Mouse (Mus musculus): ENCODE measurements around the gene Suox. TPM values are rescaled to one million over a fixed set of nuclear protein-coding genes. Genes with fewer than 3 reads are reported as not detected.
"Not testable (repeated sequence)": the region's sequence is repeated elsewhere in the genome, so short reads cannot be mapped to it uniquely, and the experiment has no call there.

Gene Suox
- polyA plus RNA-seq, 1 experiment, result 7.2 TPM

DNA sequence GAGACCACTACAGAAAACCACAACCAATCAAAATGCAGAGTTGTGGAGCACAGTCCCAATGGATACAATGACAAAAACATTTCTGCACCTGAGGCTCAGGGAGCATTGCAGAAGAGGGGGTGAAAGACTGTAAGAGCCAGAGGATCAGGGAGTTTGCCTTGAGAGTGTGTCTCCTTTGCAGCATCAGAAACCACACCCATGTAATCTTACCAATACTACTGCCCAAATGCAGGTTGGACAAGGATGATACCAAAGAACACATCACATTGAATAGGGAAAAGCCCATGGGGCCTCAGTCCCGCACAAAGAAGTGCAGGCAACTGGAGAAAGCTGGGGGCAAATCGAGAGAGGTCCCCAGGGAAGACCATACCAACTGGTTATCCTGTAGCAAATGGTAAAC lies 44.1 kb downstream of the Suox start:
- no peak overlapping the region for H3K4me3 ChIP-seq (ENCODE audit: insufficient read depth, low read length)
- H3K4me1 ChIP-seq (ENCODE audit: control insufficient read depth, insufficient read depth, low read length), result peaks cover 10% of the 10 kb centered on the region
- H3K27ac ChIP-seq (ENCODE audit: insufficient read depth, low read depth, low read length), result no peak overlapping the region
- no peak for TF ChIP-seq POLR2A (IDR thresholded peaks at IDR 0.05; ENCODE audit: borderline replicate concordance, low read depth, low read length)
- TF ChIP-seq CTCF (IDR thresholded peaks at IDR 0.05; ENCODE audit: low read depth, low read length), result no peak

GRCm38 (mm10) chr10:128627398-128628317 lies 46.2 kb downstream of the Suox start:
- no peak overlapping the region for H3K4me3 ChIP-seq (ENCODE audit: insufficient read depth, low read length)
- H3K27ac ChIP-seq (ENCODE audit: insufficient read depth, low read depth, low read length), result no peak overlapping the region
- TF ChIP-seq POLR2A (IDR thresholded peaks at IDR 0.05; ENCODE audit: borderline replicate concordance, low read depth, low read length), result no peak
- no peak for TF ChIP-seq CTCF (IDR thresholded peaks at IDR 0.05; ENCODE audit: low read depth, low read length)
- H3K4me1 ChIP-seq (ENCODE audit: control insufficient read depth, insufficient read depth, low read length), result peaks cover 10% of the 10 kb centered on the region

GRCm38 (mm10) chr10:128626311-128627310 lies 47.3 kb downstream of the Suox start, which contains the start of gene Rps26:
Rps26 (minus strand) TSS chr10:128626747.
- Histone ChIP-seq H3K27ac (ENCODE audit: insufficient read depth, low read depth, low read length) (peak within 1 kb of the TSS; percentile 76), H3K4me1 (ENCODE audit: control insufficient read depth, insufficient read depth, low read length) (peaks cover 10% of the 10 kb centered on the region), H3K4me3 (ENCODE audit: insufficient read depth, low read length) (peak within 1 kb of the TSS; percentile 78)
- TF ChIP-seq CTCF (IDR thresholded peaks at IDR 0.05; ENCODE audit: low read depth, low read length) (no peak), POLR2A (IDR thresholded peaks at IDR 0.05; ENCODE audit: borderline replicate concordance, low read depth, low read length) (peak; percentile 82; the same call in 1 of the 2 replicates)

GRCm38 (mm10) chr10:128625287-128625894 lies 48.5 kb downstream of the Suox start:
- Histone ChIP-seq H3K4me1 (ENCODE audit: control insufficient read depth, insufficient read depth, low read length) (peaks cover 10% of the 10 kb centered on the region), H3K4me3 (ENCODE audit: insufficient read depth, low read length) (peak overlapping the region; percentile 78), H3K27ac (ENCODE audit: insufficient read depth, low read depth, low read length) (peak overlapping the region; percentile 76)
- TF ChIP-seq POLR2A (IDR thresholded peaks at IDR 0.05; ENCODE audit: borderline replicate concordance, low read depth, low read length), result no peak
- no peak for TF ChIP-seq CTCF (IDR thresholded peaks at IDR 0.05; ENCODE audit: low read depth, low read length)

- H3K4me3 ChIP-seq (ENCODE audit: insufficient read depth, low read length); H3K4me1 ChIP-seq (ENCODE audit: control insufficient read depth, insufficient read depth, low read length); H3K27ac ChIP-seq (ENCODE audit: insufficient read depth, low read depth, low read length): not testable (repeated sequence)
Measured at GRCm38 (mm10) chr10:128623106-128623613, 50.7 kb downstream of the Suox start.

GRCm38 (mm10) chr10:128622702-128623101 lies 51.2 kb downstream of the Suox start:
- Histone ChIP-seq H3K4me1 (ENCODE audit: control insufficient read depth, insufficient read depth, low read length) (peaks cover 4% of the 10 kb centered on the region), H3K27ac (ENCODE audit: insufficient read depth, low read depth, low read length) (no peak overlapping the region), H3K4me3 (ENCODE audit: insufficient read depth, low read length) (no peak overlapping the region)
- TF ChIP-seq POLR2A (IDR thresholded peaks at IDR 0.05; ENCODE audit: borderline replicate concordance, low read depth, low read length) (no peak), CTCF (IDR thresholded peaks at IDR 0.05; ENCODE audit: low read depth, low read length) (no peak)

GRCm38 (mm10) chr10:128621986-128622520 lies 51.8 kb downstream of the Suox start:
- H3K4me1 ChIP-seq (ENCODE audit: control insufficient read depth, insufficient read depth, low read length), result peaks cover 2% of the 10 kb centered on the region; the same call in 1 of the 2 replicates
- TF ChIP-seq CTCF (IDR thresholded peaks at IDR 0.05; ENCODE audit: low read depth, low read length) (no peak), POLR2A (IDR thresholded peaks at IDR 0.05; ENCODE audit: borderline replicate concordance, low read depth, low read length) (no peak)
- no peak overlapping the region for H3K4me3 ChIP-seq (ENCODE audit: insufficient read depth, low read length)
- no peak overlapping the region for H3K27ac ChIP-seq (ENCODE audit: insufficient read depth, low read depth, low read length)

GRCm38 (mm10) chr10:128620241-128620640 lies 53.6 kb downstream of the Suox start:
- no peak overlapping the region for H3K27ac ChIP-seq (ENCODE audit: insufficient read depth, low read depth, low read length)
- H3K4me1 ChIP-seq (ENCODE audit: control insufficient read depth, insufficient read depth, low read length), result no peaks in the 10 kb centered on the region
- H3K4me3 ChIP-seq (ENCODE audit: insufficient read depth, low read length), result no peak overlapping the region
- no peak for TF ChIP-seq POLR2A (IDR thresholded peaks at IDR 0.05; ENCODE audit: borderline replicate concordance, low read depth, low read length)
- no peak for TF ChIP-seq CTCF (IDR thresholded peaks at IDR 0.05; ENCODE audit: low read depth, low read length)

Other genes with a start within 250 kb of the Suox start
- 101 and 105 TPM in 2 replicates for gene Smarcc2, start 214.8 kb downstream of the Suox start, polyA plus RNA-seq (2012; ENCODE audit: insufficient read depth, insufficient read length, missing spikeins)
- 1,186 and 1,257 TPM in 2 replicates for gene Myl6, start 179.9 kb downstream of the Suox start, polyA plus RNA-seq (2012; ENCODE audit: insufficient read depth, insufficient read length, missing spikeins)
- gene Myl6b, start 175.4 kb downstream of the Suox start, polyA plus RNA-seq (2012; ENCODE audit: insufficient read depth, insufficient read length, missing spikeins), result 2.5 and 3.9 TPM in 2 replicates
- gene Esyt1, start 148.2 kb downstream of the Suox start, polyA plus RNA-seq (2012; ENCODE audit: insufficient read depth, insufficient read length, missing spikeins), result 179 and 197 TPM in 2 replicates
- gene Zc3h10, start 126.3 kb downstream of the Suox start, polyA plus RNA-seq (2012; ENCODE audit: insufficient read depth, insufficient read length, missing spikeins), result 9.6 and 15.4 TPM in 2 replicates
- 2,460 and 2,819 TPM in 2 replicates for gene Rpl41, start 124.8 kb downstream of the Suox start, polyA plus RNA-seq (2012; ENCODE audit: insufficient read depth, insufficient read length, missing spikeins)
- gene Pa2g4, start 108.1 kb downstream of the Suox start, polyA plus RNA-seq (2012; ENCODE audit: insufficient read depth, insufficient read length, missing spikeins), result 70.1 and 76.0 TPM in 2 replicates
- gene Erbb3, start 84.4 kb downstream of the Suox start, polyA plus RNA-seq (2012; ENCODE audit: insufficient read depth, insufficient read length, missing spikeins), result 2.2 and 2.6 TPM in 2 replicates
- 886 and 996 TPM in 2 replicates for gene Rps26, start 47.3 kb downstream of the Suox start, polyA plus RNA-seq (2012; ENCODE audit: insufficient read depth, insufficient read length, missing spikeins)
- not detected in 2 replicates for gene Ikzf4, start 28.1 kb downstream of the Suox start, polyA plus RNA-seq (2012; ENCODE audit: insufficient read depth, insufficient read length, missing spikeins)
- 123 and 131 TPM in 2 replicates for gene Rab5b, start 22.2 kb upstream of the Suox start, polyA plus RNA-seq (2012; ENCODE audit: insufficient read depth, insufficient read length, missing spikeins)
- gene Pmel, start 30.1 kb upstream of the Suox start, polyA plus RNA-seq (2012; ENCODE audit: insufficient read depth, insufficient read length, missing spikeins), result 0.37 and 0.67 TPM in 2 replicates
- gene Cdk2, start 31.0 kb upstream of the Suox start, polyA plus RNA-seq (2012; ENCODE audit: insufficient read depth, insufficient read length, missing spikeins), result 47.0 and 53.0 TPM in 2 replicates
- 26.1 and 29.6 TPM in 2 replicates for gene Dgka, start 70.8 kb upstream of the Suox start, polyA plus RNA-seq (2012; ENCODE audit: insufficient read depth, insufficient read length, missing spikeins)
- 26.1 and 33.8 TPM in 2 replicates for gene Pym1, start 73.8 kb upstream of the Suox start, polyA plus RNA-seq (2012; ENCODE audit: insufficient read depth, insufficient read length, missing spikeins)
- gene Mmp19, start 116.8 kb upstream of the Suox start, polyA plus RNA-seq (2012; ENCODE audit: insufficient read depth, insufficient read length, missing spikeins), result 26.8 and 28.3 TPM in 2 replicates
- 65.2 and 65.7 TPM in 2 replicates for gene Dnajc14, start 130.0 kb upstream of the Suox start, polyA plus RNA-seq (2012; ENCODE audit: insufficient read depth, insufficient read length, missing spikeins)
- 14.3 and 18.0 TPM in 2 replicates for gene Tmem198b, start 130.3 kb upstream of the Suox start, polyA plus RNA-seq (2012; ENCODE audit: insufficient read depth, insufficient read length, missing spikeins)
- 62.2 and 81.9 TPM in 2 replicates for gene Sarnp, start 143.3 kb upstream of the Suox start, polyA plus RNA-seq (2012; ENCODE audit: insufficient read depth, insufficient read length, missing spikeins)
- gene Ormdl2, start 147.6 kb upstream of the Suox start, polyA plus RNA-seq (2012; ENCODE audit: insufficient read depth, insufficient read length, missing spikeins), result 78.1 and 83.5 TPM in 2 replicates
- gene Gdf11, start 217.6 kb upstream of the Suox start, polyA plus RNA-seq (2012; ENCODE audit: insufficient read depth, insufficient read length, missing spikeins), result not detected in 2 replicates
- 751 and 791 TPM in 2 replicates for gene Cd63, start 226.9 kb upstream of the Suox start, polyA plus RNA-seq (2012; ENCODE audit: insufficient read depth, insufficient read length, missing spikeins)
- gene Rdh5, start 248.8 kb upstream of the Suox start, polyA plus RNA-seq (2012; ENCODE audit: insufficient read depth, insufficient read length, missing spikeins), result 4.6 and 7.5 TPM in 2 replicates
- gene Bloc1s1, start 250.0 kb upstream of the Suox start, polyA plus RNA-seq (2012; ENCODE audit: insufficient read depth, insufficient read length, missing spikeins), result 125 TPM in 2 replicates

Measured in bone marrow macrophage, adult 2 months (primary cell).